Mouse (Mus musculus) ES-Bruce4 (cell line): ENCODE data around the gene Xpnpep3. TPM values are rescaled to one million over a fixed set of nuclear protein-coding genes. Genes with fewer than 3 reads are reported as not detected.
A peak's percentile ranks its signal among the peaks of the same experiment; 100 is the strongest.
"Not testable (repeated sequence)": the region's sequence is repeated elsewhere in the genome, so short reads cannot be mapped to it uniquely, and the experiment has no call there.

Experiments
- H3K27ac ChIP-seq: 2 replicates; pipeline ENCODE4 v1.5.1; 2012; ENCODE audit warnings: low read length, inconsistent platforms; ENCODE audit not compliant: insufficient read depth
- H3K27me3 ChIP-seq: 2 replicates; pipeline ENCODE4 v1.6.1; 2012; ENCODE audit warnings: mild to moderate bottlenecking, low read length, inconsistent platforms; ENCODE audit not compliant: control insufficient read depth, poor library complexity, insufficient read depth, severe bottlenecking
- H3K36me3 ChIP-seq: 2 replicates; pipeline ENCODE4 v1.6.1; 2012; ENCODE audit warnings: inconsistent platforms, mild to moderate bottlenecking, low read length, moderate library complexity; ENCODE audit not compliant: control insufficient read depth, poor library complexity, insufficient read depth, severe bottlenecking
- H3K4me1 ChIP-seq: one replicate; pipeline ENCODE4 v1.8.1; 2011; ENCODE audit warnings: low read length; ENCODE audit not compliant: control insufficient read depth, insufficient read depth
- H3K4me3 ChIP-seq: 2 replicates; pipeline ENCODE4 v1.5.1; 2011; ENCODE audit warnings: low read depth, mild to moderate bottlenecking, low read length
- H3K9ac ChIP-seq: 2 replicates; pipeline ENCODE4 v1.6.1; 2012; ENCODE audit warnings: low read depth, mild to moderate bottlenecking, inconsistent platforms; ENCODE audit not compliant: poor library complexity, severe bottlenecking
- H3K9me3 ChIP-seq: replicated peaks from 2 replicates; pipeline ENCODE4 v1.6.1; 2012; ENCODE audit warnings: mild to moderate bottlenecking, low read length, inconsistent platforms; ENCODE audit not compliant: control insufficient read depth, poor library complexity, insufficient read depth, severe bottlenecking
- CTCF ChIP-seq: IDR thresholded peaks from one replicate; pipeline ENCODE4 v1.8.1; 2011; ENCODE audit warnings: low read depth, low read length
- EP300 ChIP-seq: IDR thresholded peaks from 2 replicates; pipeline ENCODE4 v1.6.1; 2011; ENCODE audit warnings: low read depth, low read length; ENCODE audit not compliant: insufficient read depth
- POLR2A ChIP-seq: IDR thresholded peaks from one replicate; pipeline ENCODE4 v1.8.1; 2011; ENCODE audit warnings: low read length; ENCODE audit not compliant: insufficient read depth
- polyA plus RNA-seq: library from polyadenylated mRNA; stranded (reverse); fragments of >200 nt; gene quantifications from 2 replicates; pipeline ENCODE4 v1.2.4, GENCODE M21; 2011; ENCODE audit warnings: low read depth; ENCODE audit not compliant: missing spikeins, insufficient read depth, insufficient read length

The Xpnpep3 gene
- polyA plus RNA-seq, 1 experiment, result 26.7 TPM

DNA sequence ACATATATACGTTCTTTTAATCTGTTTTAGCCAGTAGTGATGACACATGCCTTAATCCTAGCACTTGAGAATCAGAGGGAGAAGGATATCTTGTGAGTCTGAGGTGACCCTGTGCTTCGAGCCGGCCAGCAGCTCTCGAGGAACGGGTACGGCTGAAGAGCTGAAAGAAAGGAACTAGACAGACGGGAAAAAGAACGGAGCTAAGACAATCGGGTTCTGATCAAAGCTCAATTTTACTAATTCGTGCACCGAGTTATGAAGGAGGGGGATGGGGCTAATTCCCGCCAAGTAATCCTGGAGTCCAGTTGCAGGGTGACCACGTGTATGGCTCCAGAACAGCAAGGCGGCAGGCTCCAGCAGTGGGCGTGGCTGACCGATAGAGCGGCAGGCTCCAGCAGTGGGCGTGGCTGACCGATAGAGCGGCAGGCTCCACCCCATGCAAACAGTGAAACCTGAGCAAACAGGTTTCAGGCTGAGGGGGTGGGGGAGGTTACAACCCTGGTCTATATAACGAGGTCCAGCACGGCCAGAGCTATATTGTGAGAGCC lies 16.9 kb downstream of the Xpnpep3 start:
- not testable (repeated sequence) for H3K9me3 ChIP-seq, H3K27me3 ChIP-seq, H3K36me3 ChIP-seq, H3K4me1 ChIP-seq
- H3K4me3 ChIP-seq, result peak overlapping the region; percentile 31; the same call in 1 of the 2 replicates
- TF ChIP-seq POLR2A, result peak; percentile 25
- TF ChIP-seq EP300, result 0 out of 2 replicates have a peak, but pooled peaks have one; percentile 35
- H3K27ac ChIP-seq, result 0 out of 2 replicates have a peak overlapping the region, but pooled peaks have one; percentile 13
- peak overlapping the region; percentile 40 for H3K9ac ChIP-seq

DNA sequence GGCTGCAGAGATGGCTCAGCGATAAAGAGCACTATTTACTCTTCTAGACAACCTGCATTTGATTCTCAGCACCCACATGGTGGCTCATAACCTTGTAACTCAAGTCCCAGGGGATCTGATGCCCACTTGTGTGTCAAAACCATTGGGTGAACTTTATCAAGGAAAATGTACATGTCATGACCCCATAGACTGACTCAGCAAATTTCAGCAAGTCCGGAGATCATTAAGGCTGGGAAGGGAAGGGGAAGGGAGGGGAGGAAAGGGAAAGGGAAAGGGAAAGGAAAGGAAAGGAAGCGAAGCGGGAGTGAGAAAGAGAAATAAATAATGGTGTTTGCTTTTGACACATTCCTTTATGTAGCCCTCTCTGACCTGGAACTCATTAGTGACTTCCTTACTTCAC lies 18.1 kb downstream of the Xpnpep3 start:
- Histone ChIP-seq H3K36me3 (peaks cover 4% of the 10 kb centered on the region), H3K9ac (no peak overlapping the region), H3K27ac (no peak overlapping the region; the same call in 1 of the 2 replicates), H3K4me3 (no peak overlapping the region), H3K9me3 (no peaks in the 10 kb centered on the region), H3K4me1 (no peaks in the 10 kb centered on the region), H3K27me3 (no peaks in the 10 kb centered on the region)
- TF ChIP-seq EP300 (no peak), POLR2A (no peak), CTCF (no peak)

DNA sequence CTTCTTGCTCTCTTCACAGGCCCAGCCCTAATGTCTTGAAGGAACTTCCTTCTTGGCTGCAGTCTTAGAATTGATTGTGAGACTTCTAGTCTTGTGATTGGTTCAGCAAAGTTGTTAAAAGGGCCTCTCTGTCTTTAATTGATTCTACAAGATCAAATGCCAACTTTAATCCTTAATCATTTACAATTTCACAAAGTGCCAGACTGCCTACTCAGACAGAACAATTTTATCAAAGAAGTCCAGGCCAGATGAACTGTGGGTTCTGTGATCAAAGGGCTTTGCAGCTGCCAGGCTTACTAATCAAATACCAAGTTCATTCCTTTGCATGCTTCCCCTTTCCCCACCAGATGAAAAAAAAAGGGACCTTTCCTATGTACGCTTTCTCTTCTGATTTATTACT lies 21.5 kb downstream of the Xpnpep3 start:
- TF ChIP-seq EP300 (no peak), CTCF (no peak), POLR2A (no peak)

DNA sequence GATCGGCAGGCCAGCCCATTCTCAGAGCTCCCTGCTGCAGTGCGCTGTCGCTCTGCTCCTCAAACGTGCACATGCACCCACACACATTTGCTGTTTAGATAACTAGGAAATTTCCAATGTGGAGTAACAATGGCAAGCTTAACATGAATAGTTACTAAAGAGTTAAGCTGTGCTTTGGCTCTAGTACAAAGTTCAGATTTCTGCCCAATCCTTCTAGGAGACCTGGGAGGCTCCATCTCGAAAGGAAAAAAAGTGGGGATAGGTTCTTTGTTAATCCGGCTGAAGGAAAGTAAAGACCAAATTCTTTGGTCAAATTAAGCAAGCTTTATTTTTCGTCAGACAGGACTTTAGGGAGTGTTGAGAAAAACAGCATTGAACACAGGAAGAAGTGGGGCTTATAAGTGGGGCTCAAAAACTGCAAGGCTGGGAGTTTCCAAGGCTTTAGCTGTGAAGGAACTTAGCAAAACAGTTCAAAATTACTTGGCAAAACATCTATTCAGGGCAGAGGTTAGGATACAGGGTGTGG lies 22.3 kb downstream of the Xpnpep3 start:
- H3K36me3 ChIP-seq, result peaks cover 5% of the 10 kb centered on the region
- TF ChIP-seq EP300, result no peak
- no peak for TF ChIP-seq POLR2A
- no peak for TF ChIP-seq CTCF
- H3K4me3 ChIP-seq, result no peak overlapping the region
- peaks cover 3% of the 10 kb centered on the region for H3K4me1 ChIP-seq
- H3K9me3 ChIP-seq, result no peaks in the 10 kb centered on the region
- H3K27ac ChIP-seq, result no peak overlapping the region
- no peak overlapping the region for H3K9ac ChIP-seq
- H3K27me3 ChIP-seq, result no peaks in the 10 kb centered on the region

More for the DNA sequence above, 21.5 kb downstream of the Xpnpep3 start:
- Histone ChIP-seq H3K9ac (no peak overlapping the region), H3K36me3 (peaks cover 4% of the 10 kb centered on the region), H3K27me3 (no peaks in the 10 kb centered on the region), H3K9me3 (no peaks in the 10 kb centered on the region), H3K4me3 (no peak overlapping the region), H3K4me1 (peaks cover 3% of the 10 kb centered on the region), H3K27ac (no peak overlapping the region)

DNA sequence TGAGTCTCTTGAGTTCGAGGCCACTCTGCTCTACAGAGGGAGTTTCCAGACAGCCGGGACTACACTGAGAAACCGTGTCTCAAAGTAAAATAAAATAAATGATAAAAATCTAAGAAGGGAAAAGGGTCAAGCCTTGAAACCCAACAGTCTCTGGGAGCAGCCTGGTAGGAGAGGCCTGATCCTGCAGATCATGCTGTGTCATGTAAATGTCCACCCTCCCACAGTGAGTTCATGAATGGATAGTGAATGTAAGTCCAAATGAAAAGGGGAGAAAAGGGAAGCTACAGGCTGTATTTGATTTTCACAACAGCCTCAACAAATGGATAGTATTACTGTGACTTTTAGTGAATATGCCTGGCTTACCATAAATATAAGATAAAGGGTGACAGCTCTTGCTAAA lies 25.4 kb downstream of the Xpnpep3 start:
- TF ChIP-seq POLR2A, result no peak
- TF ChIP-seq EP300, result no peak
- TF ChIP-seq CTCF, result no peak
- H3K9me3 ChIP-seq, result no peaks in the 10 kb centered on the region
- no peak overlapping the region for H3K9ac ChIP-seq
- no peaks in the 10 kb centered on the region for H3K27me3 ChIP-seq
- H3K4me1 ChIP-seq, result peaks cover 3% of the 10 kb centered on the region
- H3K4me3 ChIP-seq, result no peak overlapping the region
- peaks cover 9% of the 10 kb centered on the region; the same call in 1 of the 2 replicates for H3K36me3 ChIP-seq
- H3K27ac ChIP-seq, result no peak overlapping the region

DNA sequence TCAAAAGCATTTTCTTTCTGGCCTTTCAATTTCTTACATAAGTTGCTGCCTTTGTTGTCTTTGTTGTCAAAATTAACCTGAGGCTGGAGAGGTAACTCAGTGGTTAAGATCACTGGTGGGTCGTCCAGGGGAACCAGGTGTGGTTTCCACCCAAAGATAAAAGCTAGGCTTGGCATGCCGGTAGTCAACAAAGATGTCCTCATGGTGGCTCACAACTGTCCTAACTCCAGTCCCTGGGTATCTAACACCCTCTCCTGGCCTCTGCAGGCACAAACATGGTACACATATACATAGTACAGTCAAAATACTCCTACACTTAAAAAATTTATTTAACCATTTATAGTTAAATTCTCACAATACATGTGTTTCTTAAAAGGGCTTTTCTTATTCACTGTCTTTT lies 28.0 kb downstream of the Xpnpep3 start:
- no peak overlapping the region for H3K4me3 ChIP-seq
- peaks cover 3% of the 10 kb centered on the region for H3K4me1 ChIP-seq
- TF ChIP-seq CTCF (no peak), POLR2A (no peak), EP300 (no peak)
- no peaks in the 10 kb centered on the region for H3K27me3 ChIP-seq
- no peaks in the 10 kb centered on the region for H3K9me3 ChIP-seq
- peaks cover 15% of the 10 kb centered on the region for H3K36me3 ChIP-seq
- H3K27ac ChIP-seq, result no peak overlapping the region
- H3K9ac ChIP-seq, result no peak overlapping the region
